Mouse (Mus musculus) neural tube, embryonic 15.5 days (tissue): ENCODE results near the gene Hipk4. TPM values are rescaled to one million over a fixed set of nuclear protein-coding genes. Genes with fewer than 3 reads are reported as not detected.
"Not testable (repeated sequence)": the region's sequence is repeated elsewhere in the genome, so short reads cannot be mapped to it uniquely, and the experiment has no call there.

Experiments used
- ATAC-seq: fragments of 200-750 bp; cut with Nextera tagmentation; 2 replicates; pipeline ENCODE4 v1.8.0; 2017; ENCODE audit warnings: mild to moderate bottlenecking, moderate TSS enrichment, moderate library complexity; ENCODE audit not compliant: low FRiP score
- H3K27ac ChIP-seq: fragments of 300-500 bp; sonication (generic); replicated peaks from 2 replicates; pipeline ENCODE4 v1.5.1; 2015; ENCODE audit warnings: mild to moderate bottlenecking, inconsistent platforms
- H3K27me3 ChIP-seq: fragments of 300-500 bp; sonication (generic); replicated peaks from 2 replicates; pipeline ENCODE4 v1.6.1; 2015; ENCODE audit warnings: inconsistent platforms
- H3K36me3 ChIP-seq: fragments of 300-500 bp; sonication (generic); 2 replicates; pipeline ENCODE4 v1.6.1; 2015; ENCODE audit warnings: inconsistent platforms
- H3K4me1 ChIP-seq: fragments of 300-500 bp; sonication (generic); 2 replicates; pipeline ENCODE4 v1.6.1; 2015; ENCODE audit warnings: inconsistent platforms
- H3K4me2 ChIP-seq: fragments of 300-500 bp; sonication (generic); 2 replicates; pipeline ENCODE4 v1.6.1; 2015; ENCODE audit warnings: inconsistent platforms, mild to moderate bottlenecking, moderate library complexity
- H3K4me3 ChIP-seq: fragments of 300-500 bp; sonication (generic); replicated peaks from 2 replicates; pipeline ENCODE4 v1.5.1; 2015; ENCODE audit warnings: mild to moderate bottlenecking, inconsistent platforms
- H3K9ac ChIP-seq: fragments of 300-500 bp; sonication (generic); replicated peaks from 2 replicates; pipeline ENCODE4 v1.6.1; 2015; ENCODE audit warnings: mild to moderate bottlenecking, inconsistent platforms
- H3K9me3 ChIP-seq: fragments of 300-500 bp; sonication (generic); replicated peaks from 2 replicates; pipeline ENCODE4 v1.6.1; 2016; ENCODE audit warnings: inconsistent platforms
- WGBS: fragments of 180-500 bp; shearing (Covaris S2); methylation state at CpG from one replicate; pipeline ENCODE4 v1.1.7; 2015; ENCODE audit warnings: mixed read lengths; 5-methylcytosine and 5-hydroxymethylcytosine counted together
- polyA plus RNA-seq: library from polyadenylated mRNA; unstranded; fragments of >200 nt; fragmentation: Nextera tagmentation; extraction: Ambion mirVana; gene quantifications from 2 replicates; pipeline ENCODE4 v1.2.1, GENCODE M21; 2015

Hipk4 gene
- polyA plus RNA-seq, 1 experiment from 2014 or later, result 2.1 TPM

DNA sequence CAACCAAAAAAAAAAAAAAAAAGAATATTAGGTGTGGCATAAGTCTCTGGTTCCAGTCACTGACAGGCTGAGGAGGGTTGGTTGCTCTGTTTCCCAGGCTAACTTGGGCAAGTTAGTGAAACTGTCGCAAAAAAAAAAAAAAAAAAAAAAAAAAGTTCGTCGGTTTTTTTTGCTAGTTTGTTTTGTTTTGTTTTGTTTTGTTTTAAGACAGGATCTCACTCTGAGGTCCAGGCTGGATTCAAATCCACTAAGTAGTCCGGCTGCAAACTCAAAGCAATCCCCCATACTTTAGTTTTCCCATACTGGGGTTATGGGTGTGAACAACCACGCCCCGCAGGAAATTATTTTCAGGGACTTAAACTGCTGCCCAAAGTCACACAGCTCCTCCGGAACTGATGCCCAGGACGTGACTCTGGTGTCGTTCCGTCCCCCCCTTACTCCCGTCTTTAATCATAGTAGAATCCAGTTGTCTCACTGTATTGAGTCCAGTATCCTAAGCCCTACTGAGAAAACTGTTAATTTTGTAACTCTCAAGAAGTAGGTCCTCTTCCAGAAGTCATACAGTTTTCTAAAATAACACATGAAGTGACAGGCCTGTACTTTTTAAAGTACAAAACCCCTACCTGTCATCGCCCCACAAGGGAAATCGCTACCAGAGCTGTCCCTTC is 36.8 kb upstream of the Hipk4 start:
- 6% methylated on average over 13 of the region's 13 CpGs for WGBS
- H3K9me3 ChIP-seq, result no peaks in the 10 kb centered on the region
- peak overlapping the region; percentile 78 for H3K4me3 ChIP-seq
- H3K36me3 ChIP-seq, result no peaks in the 10 kb centered on the region
- peak overlapping the region; percentile 95 for H3K27ac ChIP-seq
- peak overlapping the region; percentile 60 for H3K4me2 ChIP-seq
- peaks cover 32% of the 10 kb centered on the region for H3K4me1 ChIP-seq
- no peaks in the 10 kb centered on the region for H3K27me3 ChIP-seq
- ATAC-seq, result peak; percentile 16
- H3K9ac ChIP-seq, result peak overlapping the region; percentile 28; the same call in 1 of the 2 replicates

DNA sequence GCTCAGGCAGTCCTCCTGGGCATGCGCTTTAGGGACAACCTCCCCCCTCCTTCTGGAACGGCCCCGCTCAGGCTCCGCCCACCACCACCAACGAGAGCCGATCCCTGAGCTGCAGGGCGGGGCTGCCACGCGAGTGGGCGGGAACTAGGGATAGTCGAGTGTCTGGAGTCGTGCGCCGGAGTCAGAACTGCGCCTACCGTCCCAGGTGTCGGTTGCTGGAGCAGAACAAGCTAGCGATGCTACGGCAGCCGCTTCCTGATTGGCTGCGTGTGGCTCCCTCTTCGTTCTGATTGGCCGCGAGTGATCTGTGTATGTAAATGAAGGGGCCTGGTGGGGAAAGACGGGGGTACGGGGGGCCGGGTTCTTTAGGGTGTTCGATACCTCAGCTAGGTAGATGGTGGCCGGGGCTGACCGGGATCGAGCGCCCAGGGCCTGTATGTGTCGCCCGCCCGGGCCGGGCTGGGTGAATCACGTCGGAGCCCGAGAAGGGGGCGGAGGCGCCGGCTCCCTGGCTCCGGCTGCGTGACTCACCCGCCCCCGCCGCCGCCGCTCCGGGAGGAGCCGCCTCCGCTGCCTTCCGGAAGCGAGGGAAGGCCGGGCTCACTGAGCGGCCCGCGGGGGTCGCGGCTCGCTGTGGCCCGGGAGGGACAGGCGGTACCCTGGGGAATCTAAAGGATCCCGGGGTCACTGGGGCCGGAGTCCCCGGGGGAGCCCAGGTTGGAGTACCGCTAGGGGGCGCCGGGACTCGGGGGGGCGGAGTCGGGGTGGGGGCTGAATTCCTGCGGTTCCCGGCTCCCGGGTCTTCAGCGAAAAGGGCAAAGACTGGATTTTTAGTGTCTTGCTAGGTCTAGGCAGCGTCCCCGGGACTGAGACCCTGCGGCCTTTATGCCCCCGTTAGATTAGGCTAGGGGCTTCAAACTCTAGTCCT is 36.0 kb upstream of the Hipk4 start, which contains the start of gene Sertad1:
TSS of gene Sertad1 (plus strand) at position 141 of the 928 bp plus-strand sequence.
- peak within 1 kb of the TSS; percentile 95 for H3K27ac ChIP-seq
- under 1% methylated on average over 77 of the region's 80 CpGs for WGBS
- H3K9ac ChIP-seq, result peak within 1 kb of the TSS; percentile 72
- H3K4me3 ChIP-seq, result peak within 1 kb of the TSS; percentile 78
- H3K4me2 ChIP-seq, result peak within 1 kb of the TSS; percentile 60
- no peaks in the 10 kb centered on the region for H3K9me3 ChIP-seq
- H3K27me3 ChIP-seq, result no peaks in the 10 kb centered on the region
- peak; percentile 98 for ATAC-seq
- no peaks in the 10 kb centered on the region for H3K36me3 ChIP-seq
- H3K4me1 ChIP-seq, result peaks cover 26% of the 10 kb centered on the region

DNA sequence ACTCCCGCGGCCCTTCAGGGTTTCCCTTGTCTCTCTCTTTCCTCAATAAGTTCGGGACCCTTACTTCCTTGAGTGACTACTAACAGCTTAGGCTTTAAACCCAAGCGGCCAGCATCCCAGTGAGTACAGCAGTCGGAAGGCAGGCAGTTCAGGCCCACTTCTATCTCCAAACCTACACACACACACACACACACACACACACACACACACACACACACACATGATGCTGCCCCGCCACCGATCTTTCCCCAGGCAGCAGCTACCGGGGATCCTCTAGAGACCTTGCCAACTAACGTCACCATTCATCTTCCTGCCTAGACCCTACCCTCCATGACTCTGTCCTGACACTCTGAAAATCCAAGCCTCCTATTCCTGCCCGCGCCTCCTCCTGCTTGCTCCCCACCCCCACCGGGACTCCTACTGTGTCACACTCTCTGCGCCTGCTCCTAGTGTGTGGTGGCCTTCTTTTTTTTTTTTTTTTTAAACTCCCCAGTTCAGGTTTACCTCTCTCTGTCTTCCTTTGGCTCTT is 35.3 kb upstream of the Hipk4 start:
- peak overlapping the region; percentile 72 for H3K9ac ChIP-seq
- H3K4me2 ChIP-seq, result peak overlapping the region; percentile 60
- no peaks in the 10 kb centered on the region for H3K36me3 ChIP-seq
- 4% methylated on average over 13 of the region's 13 CpGs for WGBS
- H3K27me3 ChIP-seq, result no peaks in the 10 kb centered on the region
- H3K4me1 ChIP-seq, result peaks cover 26% of the 10 kb centered on the region
- peak overlapping the region; percentile 95 for H3K27ac ChIP-seq
- ATAC-seq, result no peak
- no peaks in the 10 kb centered on the region for H3K9me3 ChIP-seq
- peak overlapping the region; percentile 78 for H3K4me3 ChIP-seq

DNA sequence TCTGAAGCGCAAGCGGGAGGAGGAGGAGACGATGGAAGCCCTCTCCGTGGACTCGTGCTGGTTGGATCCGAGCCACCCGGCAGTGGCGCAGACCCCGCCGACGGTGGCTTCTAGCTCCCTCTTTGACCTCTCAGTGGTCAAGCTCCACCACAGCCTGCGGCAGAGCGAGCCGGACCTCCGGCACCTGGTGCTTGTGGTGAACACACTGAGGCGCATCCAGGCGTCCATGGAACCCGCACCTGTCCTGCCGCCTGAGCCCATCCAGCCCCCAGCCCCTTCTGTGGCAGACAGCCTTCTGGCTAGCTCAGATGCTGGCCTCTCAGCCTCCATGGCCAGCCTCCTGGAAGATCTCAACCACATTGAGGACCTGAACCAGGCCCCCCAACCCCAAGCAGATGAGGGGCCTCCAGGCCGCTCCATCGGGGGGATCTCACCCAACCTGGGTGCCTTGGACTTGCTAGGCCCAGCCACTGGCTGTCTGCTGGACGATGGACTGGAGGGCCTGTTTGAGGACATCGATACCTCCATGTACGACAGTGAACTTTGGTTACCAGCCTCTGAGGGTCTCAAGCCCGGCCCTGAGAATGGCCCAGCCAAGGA is 33.7 kb upstream of the Hipk4 start:
- Histone ChIP-seq H3K4me2 (no peak overlapping the region), H3K4me1 (peaks cover 26% of the 10 kb centered on the region), H3K9me3 (no peaks in the 10 kb centered on the region), H3K4me3 (no peak overlapping the region), H3K27ac (no peak overlapping the region), H3K36me3 (no peaks in the 10 kb centered on the region), H3K9ac (no peak overlapping the region), H3K27me3 (no peaks in the 10 kb centered on the region)
- WGBS, result 92% methylated on average over 25 of the region's 25 CpGs
- no peak for ATAC-seq

DNA sequence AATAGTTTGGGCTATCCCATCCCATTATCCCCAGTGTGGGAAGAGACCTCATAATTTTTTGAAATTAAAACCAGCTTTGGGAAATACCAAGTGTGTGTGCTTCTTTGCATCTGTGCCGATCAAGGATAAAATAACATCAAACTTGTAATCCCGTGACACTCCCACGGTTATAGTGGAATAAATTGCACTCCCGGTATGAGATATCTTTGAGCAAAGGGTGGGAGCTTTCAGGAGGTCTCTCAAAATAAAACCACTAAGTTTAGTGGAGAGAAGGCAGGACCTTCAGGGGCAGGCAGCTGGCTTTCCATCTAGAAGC is 32.9 kb upstream of the Hipk4 start:
- H3K4me2 ChIP-seq, result peak overlapping the region; percentile 53
- peak overlapping the region; percentile 67; the same call in 1 of the 2 replicates for H3K27ac ChIP-seq
- H3K4me1 ChIP-seq, result peaks cover 26% of the 10 kb centered on the region
- 40% methylated on average over 4 of the region's 4 CpGs for whole genome bisulfite sequencing
- peak overlapping the region; percentile 32 for H3K9ac ChIP-seq
- H3K36me3 ChIP-seq, result no peaks in the 10 kb centered on the region
- H3K27me3 ChIP-seq, result no peaks in the 10 kb centered on the region
- ATAC-seq, result no peak
- peak overlapping the region; percentile 25 for H3K4me3 ChIP-seq
- H3K9me3 ChIP-seq, result no peaks in the 10 kb centered on the region

DNA sequence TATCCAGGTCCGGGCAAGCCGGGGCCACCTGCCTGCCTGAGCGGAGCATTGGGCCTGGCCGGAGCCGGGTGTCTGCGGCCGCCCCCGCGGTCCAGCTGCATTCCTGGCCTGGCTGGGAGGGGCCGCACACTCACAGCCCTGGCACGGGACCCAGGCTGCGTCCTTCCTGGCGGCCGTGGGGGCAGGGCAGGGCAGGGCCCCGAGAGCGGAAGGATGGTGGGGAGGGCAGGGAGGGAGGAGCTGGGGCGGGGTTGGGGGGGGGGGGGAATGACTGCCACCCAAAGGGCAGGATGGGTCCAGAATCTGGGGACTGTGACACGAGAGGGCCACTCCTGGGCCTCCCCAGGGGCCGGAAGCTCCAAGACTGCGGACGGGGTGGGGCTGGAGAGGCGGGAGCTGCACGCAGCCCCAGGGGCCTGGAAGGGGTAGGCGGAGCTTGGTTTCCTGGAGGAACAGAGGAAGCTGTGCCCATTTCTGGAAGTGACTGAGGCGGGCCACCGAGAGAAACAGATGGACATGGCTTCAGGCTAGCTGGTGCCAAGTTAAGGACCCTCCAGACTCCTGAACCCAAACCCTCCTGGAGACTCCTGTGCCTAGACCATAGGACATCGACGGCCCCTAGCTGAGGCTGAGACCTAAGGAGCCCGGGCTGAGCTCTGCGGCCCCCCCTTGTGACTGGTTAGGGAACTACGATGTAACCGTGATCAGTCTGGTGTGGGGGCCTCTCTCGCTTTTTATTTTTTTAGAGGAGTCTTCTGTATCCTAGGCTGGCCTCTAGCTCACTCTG is 32.3 kb upstream of the Hipk4 start:
- Histone ChIP-seq H3K9ac (peak overlapping the region; percentile 32), H3K27me3 (no peaks in the 10 kb centered on the region), H3K4me1 (peaks cover 26% of the 10 kb centered on the region), H3K27ac (peak overlapping the region; percentile 67), H3K9me3 (no peaks in the 10 kb centered on the region), H3K4me2 (peak overlapping the region; percentile 53), H3K36me3 (no peaks in the 10 kb centered on the region), H3K4me3 (peak overlapping the region; percentile 25)
- ATAC-seq, result no peak
- WGBS, result 2% methylated on average over 33 of the region's 33 CpGs

DNA sequence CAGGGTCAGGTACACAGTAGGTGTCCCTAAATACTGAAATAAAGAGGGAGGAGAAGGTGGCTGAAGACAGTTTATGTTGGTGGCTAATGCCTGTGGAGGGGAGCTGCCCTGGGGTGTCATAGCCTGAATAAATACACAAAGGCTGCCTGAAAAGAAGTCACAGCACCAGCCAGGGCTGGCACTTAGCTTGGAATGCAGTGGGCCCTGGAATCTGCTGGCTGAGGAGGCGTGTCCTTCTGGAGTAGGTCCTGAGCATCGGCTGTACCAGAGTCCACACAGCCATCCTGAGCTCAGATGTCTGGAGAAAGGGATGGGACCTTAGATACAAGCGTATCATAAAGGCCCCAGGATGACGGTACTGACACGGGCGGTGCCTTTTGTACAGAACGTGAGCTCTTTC is 31.2 kb upstream of the Hipk4 start:
- H3K4me1 ChIP-seq, result peaks cover 21% of the 10 kb centered on the region
- H3K36me3 ChIP-seq, result no peaks in the 10 kb centered on the region
- H3K4me3 ChIP-seq, result no peak overlapping the region
- WGBS, result 77% methylated on average over 7 of the region's 7 CpGs
- H3K27ac ChIP-seq, result no peak overlapping the region
- H3K9me3 ChIP-seq, result no peaks in the 10 kb centered on the region
- no peaks in the 10 kb centered on the region for H3K27me3 ChIP-seq
- H3K9ac ChIP-seq, result no peak overlapping the region
- H3K4me2 ChIP-seq, result no peak overlapping the region
- no peak for ATAC-seq

DNA sequence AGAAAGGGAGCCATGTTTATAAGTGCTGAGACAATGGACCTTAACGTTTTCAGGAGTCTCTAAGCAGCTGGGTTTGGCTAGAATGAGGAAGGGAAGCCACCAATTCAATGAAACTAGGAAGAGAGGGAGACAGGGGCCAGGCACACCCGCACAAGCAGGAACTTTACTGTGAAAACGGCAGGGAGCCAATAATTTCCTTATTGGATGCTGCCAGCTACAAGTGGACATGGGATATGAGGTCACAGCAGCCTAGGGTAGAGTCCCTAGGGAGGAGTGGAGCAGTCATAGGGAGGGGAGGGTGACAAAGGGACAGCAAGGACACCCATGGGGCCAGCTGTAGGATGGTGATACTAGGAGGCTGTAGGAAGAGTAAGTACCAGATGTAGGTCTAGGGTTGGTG is 30.0 kb upstream of the Hipk4 start:
- Histone ChIP-seq H3K9me3 (no peaks in the 10 kb centered on the region), H3K27me3 (no peaks in the 10 kb centered on the region), H3K9ac (no peak overlapping the region), H3K4me2 (no peak overlapping the region), H3K27ac (no peak overlapping the region), H3K4me1 (peaks cover 14% of the 10 kb centered on the region), H3K36me3 (no peaks in the 10 kb centered on the region), H3K4me3 (no peak overlapping the region)
- WGBS, result 71% methylated on average over 3 of the region's 3 CpGs
- no peak for ATAC-seq

DNA sequence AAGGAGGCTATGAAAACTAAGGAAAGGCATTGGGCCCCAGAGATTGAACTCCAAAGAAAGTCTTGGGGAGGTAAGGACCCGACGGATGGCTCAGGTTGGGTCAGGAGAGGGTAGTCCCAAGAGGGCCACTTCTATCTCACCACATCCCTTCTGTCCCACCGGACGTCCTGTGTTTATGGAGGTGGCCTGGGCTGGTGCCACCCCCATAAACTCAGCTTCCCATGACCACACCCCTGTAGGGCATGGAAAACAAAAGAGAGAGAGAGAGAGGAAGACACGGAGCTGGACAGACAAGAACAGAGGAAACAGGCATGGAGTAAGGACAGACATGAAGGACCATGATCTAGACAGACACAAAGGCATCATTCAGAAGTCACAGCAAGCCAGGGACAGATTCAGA is 29.6 kb upstream of the Hipk4 start:
- Histone ChIP-seq H3K27ac (no peak overlapping the region), H3K4me3 (no peak overlapping the region), H3K9me3 (no peaks in the 10 kb centered on the region), H3K4me2 (no peak overlapping the region), H3K9ac (no peak overlapping the region), H3K4me1 (peaks cover 9% of the 10 kb centered on the region), H3K36me3 (no peaks in the 10 kb centered on the region), H3K27me3 (no peaks in the 10 kb centered on the region)
- WGBS, result 80% methylated on average over 5 of the region's 5 CpGs
- ATAC-seq, result no peak

DNA sequence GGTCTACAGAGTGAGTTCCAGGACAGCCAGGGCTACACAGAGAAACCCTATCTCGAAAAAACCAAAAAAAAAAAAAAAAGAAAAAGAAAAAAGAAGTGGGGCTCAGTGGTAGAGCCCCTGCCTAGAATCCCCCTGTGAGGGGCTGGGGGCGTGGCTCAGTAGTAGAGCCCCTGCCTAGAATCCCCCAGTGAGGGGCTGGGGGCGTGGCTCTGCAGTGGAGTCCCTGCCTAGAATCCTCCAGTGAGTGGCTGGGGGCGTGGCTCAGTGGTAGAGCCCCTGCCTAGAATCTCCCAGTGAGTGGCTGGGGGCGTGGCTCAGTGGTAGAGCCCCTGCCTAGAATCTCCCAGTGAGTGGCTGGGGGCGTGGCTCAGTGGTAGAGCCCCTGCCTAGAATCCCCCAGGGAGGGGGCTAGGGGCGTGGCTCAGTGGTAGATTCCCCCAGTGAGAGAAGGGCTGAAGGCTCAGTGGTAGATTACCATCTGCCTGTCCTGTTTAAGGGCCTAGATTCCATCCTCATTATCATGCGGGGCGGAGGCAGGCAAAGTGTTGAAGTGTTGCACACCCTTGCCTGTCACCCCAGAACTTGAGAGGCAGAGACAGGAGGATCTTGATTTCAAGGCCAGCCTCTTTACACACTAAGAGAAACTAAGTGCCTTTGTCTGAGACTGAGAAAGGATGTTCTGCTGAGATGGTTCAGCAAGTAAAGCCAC is 28.3 kb upstream of the Hipk4 start:
- H3K4me3 ChIP-seq, H3K9ac ChIP-seq, H3K9me3 ChIP-seq, ATAC-seq, H3K27ac ChIP-seq, H3K4me2 ChIP-seq, H3K36me3 ChIP-seq, H3K27me3 ChIP-seq, H3K4me1 ChIP-seq: not testable (repeated sequence)
- WGBS, result 92% methylated on average over 8 of the region's 9 CpGs
